Mouse (Mus musculus) left cerebral cortex, adult 8-10 months (tissue): Measurements from ENCODE around the gene Magel2. TPM values are rescaled to one million over a fixed set of nuclear protein-coding genes. Genes with fewer than 3 reads are reported as not detected.

Source experiments
- DNase-seq, 2 experiments: peaks; one replicate each; pipeline ENCODE4 v3.0.0; 2022; ENCODE audit warnings: low spot score in 2 of 2
- total RNA-seq, 4 experiments: library from RNA; stranded (reverse); gene quantifications; 2 replicates each; pipeline ENCODE4 v1.2.4; 2022

Gene Magel2
- total RNA-seq, result 1 to 10 TPM; 1.5 to 3.2 (median 2.4) TPM

- DNase-seq, result no peak
These were observed at the start of gene Magel2 for GRCm38 (mm10) chr7:62376510-62377304. Magel2 (plus strand) TSS chr7:62377010.

- no peak for DNase-seq
These were observed 31.4 kb upstream of the Magel2 start for GRCm38 (mm10) chr7:62345411-62345810.

- DNase-seq, result no peak
These were observed 30.5 kb upstream of the Magel2 start, which contains the start of gene Ndn for GRCm38 (mm10) chr7:62346269-62346668. Ndn (plus strand) TSS chr7:62346569.

GRCm38 (mm10) chr7:62348106-62348803 is 28.6 kb upstream of the Magel2 start:
- peak; percentile 50 to 51 for DNase-seq

GRCm38 (mm10) chr7:62348804-62349190 is 28.0 kb upstream of the Magel2 start:
- DNase-seq, result no peak

- no peak for DNase-seq
These were observed 25.5 kb upstream of the Magel2 start for GRCm38 (mm10) chr7:62351266-62351665.

- DNase-seq, result no peak
These were observed 11.7 kb upstream of the Magel2 start for GRCm38 (mm10) chr7:62365039-62365636.

GRCm38 (mm10) chr7:62366730-62367129 is 10.1 kb upstream of the Magel2 start:
- no peak for DNase-seq

- DNase-seq, result no peak
These were observed 1.2 kb upstream of the Magel2 start for GRCm38 (mm10) chr7:62375658-62376057.

GRCm38 (mm10) chr7:62377313-62377712 is 503 bp downstream of the Magel2 start:
- DNase-seq, result no peak

- DNase-seq, result no peak
These were observed 1.7 kb downstream of the Magel2 start for GRCm38 (mm10) chr7:62378529-62378928.

- no peak for DNase-seq
These were observed 5.6 kb downstream of the Magel2 start for GRCm38 (mm10) chr7:62382391-62382790.

- DNase-seq, result no peak
These were observed 11.5 kb downstream of the Magel2 start for GRCm38 (mm10) chr7:62388291-62388690.

GRCm38 (mm10) chr7:62392202-62392601 is 15.4 kb downstream of the Magel2 start:
- DNase-seq, result no peak

GRCm38 (mm10) chr7:62406573-62407050 is 29.8 kb downstream of the Magel2 start:
- no peak for DNase-seq

GRCm38 (mm10) chr7:62407803-62408202 is 31.0 kb downstream of the Magel2 start:
- DNase-seq, result no peak

- DNase-seq, result no peak
These were observed 38.4 kb downstream of the Magel2 start for GRCm38 (mm10) chr7:62415222-62415621.

- DNase-seq, result no peak
These were observed 39.4 kb downstream of the Magel2 start for GRCm38 (mm10) chr7:62416173-62416572.

- DNase-seq, result no peak
These were observed 41.5 kb downstream of the Magel2 start for GRCm38 (mm10) chr7:62418346-62418745.

- no peak for DNase-seq
These were observed 42.3 kb downstream of the Magel2 start for GRCm38 (mm10) chr7:62419105-62419492.

GRCm38 (mm10) chr7:62419493-62420360 is 42.9 kb downstream of the Magel2 start, which contains the start of gene Mkrn3:
Mkrn3 (minus strand) TSS chr7:62420139.
- peak in 1 of 2 experiments; percentile 13 for DNase-seq
